Mouse (Mus musculus): Measurements from ENCODE around the gene Figla.

The Figla gene

DNA sequence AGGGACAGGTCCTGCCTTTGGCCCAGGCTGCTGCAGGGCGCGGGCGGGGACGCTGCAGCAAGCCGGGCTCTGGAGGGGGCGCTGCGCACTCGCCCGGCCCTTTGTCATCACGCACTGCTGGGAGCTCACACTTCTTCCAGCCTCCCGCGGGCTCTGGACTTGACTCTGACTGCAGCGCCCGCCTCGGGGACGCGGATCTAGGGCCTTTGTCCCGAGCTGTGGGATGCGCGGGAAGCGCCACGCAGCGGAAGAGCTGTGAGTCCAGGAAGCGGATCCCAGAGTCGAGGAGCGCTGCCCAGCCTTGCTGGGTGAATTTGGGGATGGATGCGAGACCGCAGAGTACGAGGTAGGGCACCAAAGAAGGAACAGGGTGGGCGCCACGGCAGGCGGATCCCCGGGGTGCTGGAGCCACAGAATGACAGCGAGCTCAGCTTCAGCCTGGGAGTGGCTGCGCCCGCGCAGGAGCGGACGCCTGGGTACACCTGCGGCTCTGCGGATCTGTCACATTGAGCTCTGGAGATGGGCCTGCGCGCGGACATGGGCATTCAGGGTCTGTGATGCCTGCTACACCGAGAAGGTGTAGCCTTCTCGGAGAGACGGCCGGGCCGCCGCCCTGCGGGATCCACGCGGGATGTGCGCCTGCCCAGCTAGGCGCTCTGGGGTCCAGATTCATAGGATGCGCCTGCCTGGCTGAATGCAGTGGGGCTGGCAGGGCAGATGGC is 12.8 kb downstream of the Figla start, which contains the start of gene Add2:
Add2 (plus strand) TSS at position 81 of the 722 bp plus-strand sequence.
- DNase-seq (ENCODE audit: low spot score): no peak

DNA sequence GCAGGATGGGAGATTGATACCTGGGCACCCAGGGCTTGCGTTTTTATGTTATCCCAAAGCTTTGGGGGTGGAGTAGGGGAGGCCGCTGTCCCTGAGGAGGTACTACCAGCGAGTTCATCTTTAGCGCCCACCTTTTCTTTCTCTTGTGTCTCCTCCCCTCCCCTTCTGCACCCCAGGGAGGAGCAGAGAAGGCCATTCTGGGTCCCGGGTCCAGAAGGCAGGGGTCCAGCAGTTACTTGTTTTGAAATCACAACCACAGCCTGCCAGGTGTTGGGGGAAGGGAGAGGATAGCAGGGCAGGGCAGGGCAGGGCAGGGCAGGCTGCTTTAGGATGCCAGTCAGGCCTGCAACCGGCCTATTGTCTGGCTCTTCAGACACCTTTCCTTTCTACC is 13.3 kb downstream of the Figla start:
- no peak for DNase-seq (ENCODE audit: low spot score)

DNA sequence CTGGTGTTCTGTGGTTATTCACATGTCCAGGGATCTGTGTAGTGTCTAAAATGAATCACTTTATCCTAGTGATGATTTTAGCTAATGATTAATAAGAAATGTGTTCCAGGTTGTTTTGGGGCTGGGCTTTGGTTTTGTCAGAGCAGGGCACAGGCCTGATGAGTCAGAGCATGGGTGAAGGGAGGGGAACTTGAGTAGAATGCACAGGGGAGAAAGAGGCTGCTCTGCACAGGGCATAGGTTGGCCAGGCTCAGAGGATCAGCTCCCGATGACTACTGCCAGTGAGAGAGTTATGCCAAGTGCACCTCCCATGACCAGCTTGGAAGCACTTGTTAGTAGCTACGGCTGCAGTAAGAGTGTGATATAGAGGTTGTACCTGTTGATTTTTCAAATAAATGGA is 15.6 kb downstream of the Figla start:
- DNase-seq (ENCODE audit: low spot score): no peak

DNA sequence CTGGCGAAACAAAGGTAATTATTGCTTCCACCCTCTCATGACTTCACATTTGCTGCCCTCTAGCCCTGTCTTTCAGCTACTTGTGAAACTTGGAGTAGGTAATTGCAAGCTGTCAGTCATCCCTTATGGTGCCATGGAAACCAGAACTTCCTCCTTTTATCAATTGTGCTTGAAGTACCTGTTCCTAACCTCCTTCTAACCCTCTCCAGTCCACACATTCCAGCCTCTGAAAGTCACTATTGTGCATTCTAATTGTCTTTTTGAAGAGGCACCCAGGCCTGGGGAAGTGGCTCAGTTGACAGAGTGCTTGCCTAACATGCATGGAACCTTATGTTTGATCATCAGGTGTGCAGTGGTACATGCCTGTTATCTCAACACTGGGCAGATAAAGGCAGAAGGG is 17.7 kb downstream of the Figla start:
- no peak for DNase-seq (ENCODE audit: low spot score)

DNA sequence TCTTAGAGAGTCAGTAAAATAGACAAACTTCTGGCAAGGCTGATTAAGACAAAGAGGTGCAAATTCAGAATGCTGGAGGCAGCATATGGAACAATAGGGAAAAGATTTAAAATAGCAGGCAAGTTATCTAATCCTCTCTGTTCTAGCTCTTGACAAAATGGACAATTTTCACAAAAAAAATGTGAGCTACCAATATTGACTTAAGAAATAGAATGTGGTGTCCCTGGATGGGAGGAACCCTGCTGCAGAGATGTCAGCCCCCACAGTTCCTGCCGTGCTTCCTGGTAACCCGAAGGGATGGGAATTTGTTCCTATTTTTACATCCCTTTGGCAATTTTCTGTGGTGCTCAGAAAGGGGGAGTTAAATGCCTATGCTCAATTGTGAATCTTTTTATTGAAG is 22.9 kb downstream of the Figla start:
- no peak for DNase-seq (ENCODE audit: low spot score)

DNA sequence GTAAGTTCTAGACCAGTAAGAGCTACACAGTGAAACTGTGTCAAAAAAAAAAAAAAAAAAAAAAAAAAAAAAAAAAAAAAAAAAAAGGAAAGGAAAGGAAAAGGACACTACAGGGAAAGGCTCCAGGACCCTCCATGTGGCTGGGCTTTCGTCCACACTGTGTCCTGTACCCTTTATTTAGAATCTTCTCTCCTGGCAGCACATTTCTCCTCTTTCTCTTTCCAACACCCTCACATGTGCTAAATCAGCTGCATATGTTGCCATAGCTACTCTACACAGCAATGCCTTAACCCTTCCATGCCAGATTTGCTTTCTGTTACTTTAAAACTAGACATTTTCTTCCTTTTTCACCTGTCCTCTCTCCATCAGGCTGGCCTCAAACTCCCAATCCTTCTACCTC is 24.2 kb downstream of the Figla start:
- DNase-seq (ENCODE audit: low spot score): no peak

DNA sequence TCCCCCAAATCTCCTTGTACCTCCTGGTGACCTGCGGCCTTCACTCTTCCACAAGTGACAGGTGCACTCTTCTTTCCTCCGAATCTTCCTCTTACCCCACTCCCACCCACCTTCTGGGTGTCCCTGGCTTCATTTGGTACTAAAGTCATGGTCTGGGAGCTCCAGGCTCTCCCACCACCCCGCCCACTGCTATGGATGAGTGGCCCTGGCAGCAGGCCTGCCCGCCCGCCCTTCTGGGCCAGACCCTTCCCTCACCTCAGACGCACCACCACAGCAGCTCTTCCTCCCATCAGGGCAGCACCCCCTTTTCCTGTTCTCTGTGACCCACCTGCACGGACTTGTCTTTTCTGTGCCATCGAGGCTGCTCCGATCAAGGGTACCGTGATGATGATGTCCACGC is 31.5 kb downstream of the Figla start:
- DNase-seq (ENCODE audit: low spot score): no peak

DNA sequence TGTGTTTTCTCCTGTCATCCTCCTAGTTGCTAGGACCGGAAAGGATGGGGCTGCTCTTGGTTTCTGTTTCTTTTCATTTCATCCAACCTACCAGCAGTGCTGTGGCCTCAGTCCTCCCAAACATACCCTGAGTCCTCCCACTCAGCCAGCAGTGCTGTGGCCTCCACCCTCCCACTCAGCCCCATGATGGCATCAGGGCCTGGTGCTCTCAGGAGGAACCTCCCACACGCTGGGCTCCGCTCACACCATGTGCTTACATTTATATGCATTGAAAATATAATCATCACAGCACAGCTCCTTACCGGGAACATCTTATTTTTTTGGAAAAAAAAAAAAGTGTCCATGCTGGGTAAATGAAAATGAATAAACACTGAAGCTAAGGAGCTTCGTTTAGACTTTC is 32.5 kb downstream of the Figla start:
- no peak for DNase-seq (ENCODE audit: low spot score)

DNA sequence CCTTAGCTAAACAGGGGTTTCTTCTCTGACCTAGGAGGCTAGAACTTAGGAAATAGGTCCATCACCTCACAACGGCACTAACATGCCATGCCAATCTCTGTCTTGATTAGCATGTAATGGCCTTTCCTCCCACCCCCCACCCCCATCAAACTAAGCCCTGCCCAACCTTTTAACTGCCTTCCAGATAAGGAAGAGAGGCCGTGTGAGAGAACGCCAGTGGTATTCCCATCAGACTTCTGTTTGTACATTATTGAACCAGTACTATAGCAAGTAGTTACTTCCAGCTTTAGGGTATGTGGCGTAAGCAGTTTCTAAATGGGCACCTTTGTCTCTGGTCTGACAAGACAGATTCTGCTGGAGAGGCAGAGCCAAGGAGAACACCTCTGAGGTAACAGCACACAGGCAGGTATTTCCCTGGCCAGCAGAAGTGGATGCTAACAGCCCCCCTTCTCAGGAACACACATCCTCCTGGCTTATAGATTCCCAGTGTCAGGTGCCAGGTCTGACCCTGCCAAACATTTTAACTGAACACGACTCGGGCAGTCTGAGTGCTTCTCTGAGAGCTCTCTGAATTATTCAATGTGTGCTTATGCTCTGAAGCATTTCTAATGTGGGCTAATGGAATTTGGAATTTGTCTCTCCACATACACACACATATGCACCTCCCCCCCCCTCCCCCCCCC is 34.8 kb downstream of the Figla start:
- DNase-seq (ENCODE audit: low spot score): no peak

DNA sequence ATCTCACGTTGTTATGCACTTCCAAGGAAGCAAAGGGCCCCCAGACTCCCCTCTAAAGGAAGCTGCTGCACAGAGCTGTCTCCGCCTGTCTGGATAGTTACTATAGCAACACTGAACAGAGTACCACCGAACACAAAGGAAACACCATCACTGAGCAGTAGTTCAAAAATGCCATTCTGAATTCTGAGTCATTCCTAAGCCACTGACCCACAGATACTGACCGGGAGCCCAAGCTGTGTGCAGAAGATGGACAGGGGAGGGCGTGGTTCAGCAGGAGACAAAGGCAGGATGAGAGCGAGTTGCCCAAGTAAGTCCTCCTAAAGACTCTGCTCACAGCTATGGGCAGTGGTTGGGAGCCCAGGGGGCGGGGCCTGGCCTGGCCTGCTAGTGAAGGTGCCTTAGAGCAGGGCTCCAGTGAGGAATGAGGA is 36.1 kb downstream of the Figla start:
- DNase-seq (ENCODE audit: low spot score): no peak

DNA sequence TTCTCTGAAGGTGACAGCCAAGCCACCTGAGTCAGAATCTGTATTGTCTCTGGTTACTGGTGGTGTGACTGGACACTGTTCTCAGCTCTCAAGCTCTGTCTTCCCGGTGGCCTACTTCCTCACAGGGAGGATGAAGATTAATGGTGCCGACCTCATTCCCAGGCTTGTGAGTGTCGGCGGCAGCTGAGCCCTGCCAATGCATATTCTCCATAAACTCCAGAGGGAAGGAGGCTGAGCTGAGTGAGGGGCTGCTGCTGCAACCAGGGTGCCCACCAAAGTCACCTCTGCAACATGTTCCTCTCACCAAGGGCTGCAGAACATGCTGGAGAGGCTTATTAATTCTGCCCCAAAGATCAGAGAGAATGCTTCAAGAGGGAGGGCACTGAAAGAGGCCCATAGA is 36.6 kb downstream of the Figla start:
- DNase-seq (ENCODE audit: low spot score): no peak

DNA sequence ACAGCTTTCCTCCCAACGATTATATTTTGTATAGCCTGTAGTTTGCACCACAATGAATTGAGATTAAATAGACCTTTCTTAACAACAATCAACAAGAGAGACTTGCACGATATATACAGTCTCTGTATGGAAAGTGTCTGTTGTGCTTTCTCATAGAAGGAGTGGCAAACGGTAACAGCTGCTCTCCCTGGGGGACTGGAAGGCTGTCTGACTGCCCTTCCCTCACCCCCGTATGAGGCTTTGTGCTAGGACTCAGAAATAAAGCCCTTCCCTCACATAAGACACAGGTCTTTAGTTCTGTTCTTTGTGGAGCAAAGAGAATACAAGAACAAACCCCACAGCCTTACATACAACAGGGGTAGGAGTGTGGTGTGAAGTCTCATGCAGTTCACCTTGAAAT is 37.1 kb downstream of the Figla start:
- DNase-seq (ENCODE audit: low spot score): no peak

DNA sequence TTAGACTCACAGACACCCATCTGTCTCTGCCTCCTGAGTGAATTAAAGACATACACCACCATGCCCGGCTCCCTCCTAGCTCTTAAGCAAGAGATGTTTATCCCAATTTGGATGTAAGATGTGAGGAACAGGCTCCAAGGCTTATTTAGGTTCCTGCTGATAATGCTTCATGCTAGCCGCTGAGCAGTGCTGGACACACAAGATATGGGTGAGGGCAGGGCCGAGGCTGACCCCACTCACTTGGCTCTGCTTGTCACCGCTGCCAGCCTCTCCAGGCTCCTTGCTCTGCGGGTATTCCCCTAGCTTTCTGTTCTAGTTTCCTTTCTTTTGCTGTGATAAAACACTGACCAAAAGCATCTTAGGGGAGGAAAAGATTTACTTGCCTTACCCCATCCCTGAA is 37.6 kb downstream of the Figla start:
- DNase-seq (ENCODE audit: low spot score): no peak

DNA sequence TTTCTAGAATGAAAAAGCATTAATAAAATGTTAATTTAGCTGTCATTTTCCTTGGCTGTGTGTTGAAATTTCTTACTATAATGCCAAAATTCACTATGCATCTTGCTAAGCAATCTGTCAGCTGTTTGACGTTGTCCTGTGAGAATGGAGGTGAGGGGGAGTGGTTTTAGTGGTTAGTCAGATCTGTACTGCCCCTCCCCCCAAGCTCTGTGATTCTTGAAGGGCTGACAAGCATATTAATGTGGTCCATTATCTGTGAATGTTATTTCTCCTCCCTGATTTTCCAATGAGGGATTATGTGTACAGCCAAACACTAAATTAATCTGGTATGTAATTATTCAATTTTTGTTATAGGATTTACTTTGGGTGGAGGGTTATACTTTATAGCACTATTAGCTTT is 42.5 kb downstream of the Figla start:
- no peak for DNase-seq (ENCODE audit: low spot score)

DNA sequence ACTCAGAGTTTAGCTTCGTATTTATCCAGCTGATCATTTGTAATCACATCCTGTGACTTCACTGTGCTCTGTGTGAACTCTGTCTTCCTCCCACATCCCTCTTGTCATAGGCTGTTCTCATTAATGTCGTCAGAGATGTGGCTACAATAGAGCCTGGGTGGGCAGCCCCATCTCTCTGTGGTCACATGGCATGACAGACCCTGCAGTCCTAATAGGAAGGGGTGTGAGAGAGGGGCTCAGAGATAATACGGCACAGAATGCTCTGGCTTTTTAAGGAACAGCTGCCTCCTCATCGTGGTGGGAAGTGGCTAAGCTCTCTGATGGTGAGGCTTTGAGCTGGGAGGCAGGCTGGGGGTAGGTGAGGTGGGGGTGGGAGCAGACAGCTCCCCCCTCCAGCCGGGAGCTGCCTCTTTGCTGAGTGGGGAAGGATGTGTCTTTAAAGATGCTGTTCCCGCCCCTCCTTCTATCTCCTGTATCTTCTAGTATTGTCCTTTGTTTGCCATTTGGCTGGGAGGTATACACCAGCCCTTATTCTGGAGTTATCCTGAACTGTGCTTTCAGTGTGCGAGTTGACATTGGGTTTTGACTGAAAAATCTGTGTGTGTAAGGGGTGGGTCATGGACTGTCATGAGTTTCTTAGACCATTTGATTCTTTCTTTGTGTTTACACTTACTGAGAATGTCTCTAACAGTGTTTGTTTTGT is 43.3 kb downstream of the Figla start:
- DNase-seq (ENCODE audit: low spot score): no peak

DNA sequence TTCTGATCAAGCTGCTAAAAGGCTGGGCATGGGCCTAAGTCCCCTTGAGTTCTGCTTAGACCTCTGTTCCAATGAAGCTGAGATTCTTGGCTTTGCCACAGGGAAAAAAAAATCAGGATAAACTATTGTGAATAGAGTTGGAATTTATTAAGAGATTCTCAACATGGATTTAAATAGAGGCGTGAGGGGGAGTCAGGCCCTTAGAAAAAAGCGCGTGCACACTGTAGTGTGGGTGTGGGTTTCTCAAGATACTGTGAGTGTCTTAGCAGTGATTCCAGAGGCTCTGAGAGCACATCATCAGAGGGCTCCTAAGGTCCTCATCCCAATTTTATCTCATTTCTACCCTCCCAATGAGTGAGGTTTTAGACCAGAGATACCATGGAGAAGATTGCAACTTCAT is 44.2 kb downstream of the Figla start:
- DNase-seq (ENCODE audit: low spot score): no peak

DNA sequence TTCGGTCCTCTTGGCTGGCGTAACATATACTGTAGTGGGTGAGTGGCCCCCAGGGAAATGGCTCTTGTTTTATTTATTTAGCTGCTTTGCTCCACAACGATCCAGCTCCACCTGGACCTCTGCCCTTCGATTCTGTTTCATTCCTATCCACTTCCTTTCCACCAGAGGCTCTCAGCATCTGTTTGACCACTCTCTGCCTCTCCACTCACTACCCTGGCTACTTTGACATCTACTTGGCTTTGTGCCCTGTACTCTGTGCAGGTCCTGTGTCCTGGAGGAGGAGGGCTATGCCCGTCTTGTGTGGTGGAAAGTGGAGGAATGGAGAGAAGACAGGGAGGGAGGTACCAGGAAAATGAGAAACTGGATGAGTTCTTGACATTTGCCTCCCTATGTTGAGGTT is 46.3 kb downstream of the Figla start:
- DNase-seq (ENCODE audit: low spot score): no peak

DNA sequence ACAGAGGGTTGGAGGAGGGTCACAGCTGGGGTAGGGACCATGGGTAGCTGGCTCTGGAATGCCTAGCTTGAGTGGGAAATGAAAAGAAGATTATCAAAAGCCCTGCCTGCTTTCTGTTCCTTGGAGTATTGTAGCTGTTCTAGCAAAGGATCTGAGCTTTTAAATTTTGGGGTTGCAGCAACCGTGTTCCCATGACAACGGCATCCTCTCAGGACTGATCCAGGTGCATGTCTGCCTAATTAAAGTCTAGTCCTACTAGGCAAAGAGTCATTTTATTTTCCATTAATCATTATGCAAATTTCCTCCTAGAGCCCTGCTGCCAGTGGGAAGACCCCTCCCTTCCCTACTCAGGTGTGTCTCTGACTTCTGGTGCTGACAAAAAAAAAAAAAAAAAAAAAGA is 46.7 kb downstream of the Figla start:
- DNase-seq (ENCODE audit: low spot score): no peak

DNA sequence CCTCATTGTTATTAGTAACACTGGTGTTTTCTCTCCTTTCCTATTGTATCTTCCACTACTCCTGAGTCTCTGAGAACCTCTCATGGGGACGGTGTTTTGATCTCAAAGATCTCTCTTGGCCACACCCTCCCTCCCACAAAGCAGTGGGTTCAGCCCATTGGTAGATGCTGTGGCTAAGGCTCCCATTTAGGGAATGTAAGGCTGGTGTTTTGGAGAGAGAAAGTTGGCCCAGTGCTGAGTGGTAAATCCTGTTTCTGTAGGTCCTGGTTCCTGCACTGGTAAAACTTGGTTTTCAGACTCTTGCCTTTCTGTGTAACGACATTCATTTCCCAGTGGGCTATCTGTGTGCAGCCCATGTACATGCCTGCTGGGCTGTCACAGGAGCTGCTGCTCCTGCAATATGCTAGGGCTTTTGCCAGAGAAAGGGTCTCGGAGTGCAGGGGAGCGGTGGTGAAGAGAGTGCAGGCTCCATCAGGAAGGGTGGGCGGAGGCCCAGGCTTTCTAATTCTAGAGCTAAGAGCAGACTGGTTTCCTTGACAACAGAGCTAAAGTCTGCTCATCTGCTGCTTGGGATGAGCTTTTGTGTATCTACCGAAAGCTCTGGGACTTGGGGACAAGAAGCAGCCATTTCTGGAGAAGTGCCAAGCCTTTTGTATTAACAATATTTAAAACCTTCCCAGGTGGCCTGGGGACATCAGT is 48.5 kb downstream of the Figla start:
- no peak for DNase-seq (ENCODE audit: low spot score)

DNA sequence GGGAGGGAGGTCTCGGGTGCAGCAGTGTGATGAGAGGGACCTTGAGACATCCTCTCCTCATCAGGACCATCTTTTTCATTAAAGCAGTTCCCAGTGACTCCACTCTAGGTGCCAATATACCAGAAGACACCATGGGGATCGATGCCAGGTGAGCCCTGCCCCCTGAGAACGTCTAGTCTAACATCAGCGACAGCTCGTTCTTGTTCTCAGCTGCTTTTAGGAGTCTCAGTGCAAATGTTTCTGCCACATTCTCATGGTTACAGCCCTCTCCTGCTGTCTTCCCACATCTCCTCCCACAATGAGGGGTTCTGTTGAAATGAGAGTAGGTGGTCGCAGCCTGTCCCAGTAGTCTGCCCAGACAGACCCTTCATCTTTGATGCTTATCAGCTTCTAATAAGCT is 50.8 kb downstream of the Figla start:
- DNase-seq (ENCODE audit: low spot score): no peak

DNA sequence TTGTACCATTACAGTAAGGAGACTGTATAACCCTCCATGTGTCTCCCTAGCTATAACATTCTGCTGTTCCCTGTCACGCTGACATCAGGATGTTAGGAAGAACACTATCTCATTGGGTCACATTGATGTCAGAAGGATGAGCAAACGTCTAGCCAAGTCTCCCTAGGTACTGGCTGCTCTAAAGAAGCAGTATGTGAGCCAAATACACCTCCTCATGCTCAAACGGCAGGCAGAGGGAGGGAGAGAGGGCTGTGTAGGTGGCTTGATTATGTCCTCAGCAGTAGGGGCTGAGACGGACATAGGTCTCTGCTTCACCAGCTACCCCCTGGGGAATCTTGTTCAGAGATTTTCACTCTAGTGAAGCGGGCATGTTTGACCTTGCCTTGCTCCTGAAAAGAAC is 51.2 kb downstream of the Figla start:
- no peak for DNase-seq (ENCODE audit: low spot score)

DNA sequence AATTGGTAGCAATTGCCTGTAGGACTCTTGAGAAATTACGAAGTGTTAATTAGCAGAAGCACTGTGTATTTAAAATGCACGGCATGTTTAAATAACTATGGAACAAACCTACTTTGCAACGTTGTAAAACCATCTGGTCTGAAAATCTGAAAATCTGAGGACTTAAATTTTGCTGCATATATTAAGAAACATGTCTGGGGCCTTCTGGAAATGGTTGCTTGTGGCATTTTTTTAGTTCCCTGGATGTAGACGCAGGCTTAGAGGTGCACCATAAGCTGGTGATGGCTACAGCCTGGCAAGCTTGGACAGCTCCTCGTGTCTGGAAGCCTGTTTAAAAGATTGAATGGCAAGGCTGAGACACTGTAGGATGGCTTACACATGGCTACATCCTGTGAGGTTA is 53.0 kb downstream of the Figla start:
- DNase-seq (ENCODE audit: low spot score): no peak

DNA sequence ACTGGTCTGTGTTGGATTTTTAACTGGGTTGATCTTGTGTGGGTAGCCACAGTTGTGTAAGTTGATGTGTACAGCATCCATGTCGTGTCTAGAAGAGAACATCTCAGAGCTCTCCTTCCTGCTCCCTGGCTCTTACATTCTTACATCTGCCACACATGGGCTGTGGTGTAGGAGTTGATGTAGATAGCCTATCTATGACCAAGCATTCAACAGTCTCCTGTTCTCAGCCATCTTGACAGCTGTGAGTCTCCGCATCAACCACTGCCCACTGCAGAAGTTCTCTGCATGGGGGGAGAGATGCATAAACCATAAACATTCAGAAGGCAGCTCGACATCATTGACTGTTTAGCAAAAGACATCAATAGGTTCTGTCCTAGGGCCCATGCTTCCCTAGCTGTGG is 53.9 kb downstream of the Figla start:
- DNase-seq (ENCODE audit: low spot score): no peak
